17 mouse cellular contexts compared by ENCODE assay signal in genomic region chr1:78825246-78825645, GRCm38 (mm10). TPM values are rescaled to one million over a fixed set of nuclear protein-coding genes. Genes with fewer than 3 reads are reported as not detected.
"Had no signal": no experiment of that assay in that cellular context is flagged by ENCODE, and none has a peak within 500 bp of the region (broad histone marks: within the 10 kb centered on the region; RNA-seq: fewer than 3 reads in every experiment).

No protein-coding gene starts in this region.

- H3K27ac ChIP-seq: intestine, embryonic 15.5 days; left cerebral cortex, adult 2 months; limb, embryonic 10.5 days; liver, embryonic 15.5 days; midbrain, embryonic 12.5 days; neural tube, embryonic 13.5 days had no signal

- H3K4me1 ChIP-seq: liver, embryonic 15.5 days had no signal

- H3K27me3 ChIP-seq: intestine, embryonic 15.5 days; liver, embryonic 15.5 days; midbrain, embryonic 12.5 days; neural tube, embryonic 13.5 days had no signal

- ATAC-seq: intestine, embryonic 15.5 days; lung, postnatal 0 days; midbrain, embryonic 16.5 days had no signal

- H3K4me2 ChIP-seq: intestine, embryonic 15.5 days; liver, embryonic 11.5 days; liver, embryonic 15.5 days; midbrain, embryonic 12.5 days; neural tube, embryonic 13.5 days had no signal

- H3K9ac ChIP-seq: intestine, embryonic 15.5 days; liver, embryonic 15.5 days; midbrain, embryonic 12.5 days; neural tube, embryonic 13.5 days had no signal

- H3K4me3 ChIP-seq: intestine, embryonic 15.5 days; left cerebral cortex, adult 2 months; limb, embryonic 10.5 days; liver, embryonic 15.5 days; midbrain, embryonic 12.5 days; neural tube, embryonic 13.5 days had no signal

- H3K9me3 ChIP-seq: intestine, embryonic 15.5 days; limb, embryonic 10.5 days; liver, embryonic 15.5 days; midbrain, embryonic 12.5 days; neural tube, embryonic 13.5 days had no signal

- H3K36me3 ChIP-seq: intestine, embryonic 15.5 days; limb, embryonic 10.5 days; liver, embryonic 15.5 days; midbrain, embryonic 12.5 days; neural tube, embryonic 13.5 days had no signal

- DNase-seq: lung, adult 2 months; lung, postnatal 4 days; retina, postnatal 1 day; right cerebral cortex, postnatal 4 days; spleen, adult 18-20 months; thymus, adult 18-20 months; thymus, postnatal 14 days had no signal

RNA-seq across cellular contexts. Expression of gene Kcne4, which starts 8.7 kb away (rescaled TPM):
- total RNA-seq: megakaryocyte-erythroid progenitor cell, adult 5-6 weeks had no signal
